Mouse (Mus musculus): ENCODE measurements at regions not wholly inside any gene's neighbourhood (a gene's known extent, or its start where the extent isn't known, plus 50 kb on each side); places are given as distances from the start of the nearest gene placed in this dataset.

DNA sequence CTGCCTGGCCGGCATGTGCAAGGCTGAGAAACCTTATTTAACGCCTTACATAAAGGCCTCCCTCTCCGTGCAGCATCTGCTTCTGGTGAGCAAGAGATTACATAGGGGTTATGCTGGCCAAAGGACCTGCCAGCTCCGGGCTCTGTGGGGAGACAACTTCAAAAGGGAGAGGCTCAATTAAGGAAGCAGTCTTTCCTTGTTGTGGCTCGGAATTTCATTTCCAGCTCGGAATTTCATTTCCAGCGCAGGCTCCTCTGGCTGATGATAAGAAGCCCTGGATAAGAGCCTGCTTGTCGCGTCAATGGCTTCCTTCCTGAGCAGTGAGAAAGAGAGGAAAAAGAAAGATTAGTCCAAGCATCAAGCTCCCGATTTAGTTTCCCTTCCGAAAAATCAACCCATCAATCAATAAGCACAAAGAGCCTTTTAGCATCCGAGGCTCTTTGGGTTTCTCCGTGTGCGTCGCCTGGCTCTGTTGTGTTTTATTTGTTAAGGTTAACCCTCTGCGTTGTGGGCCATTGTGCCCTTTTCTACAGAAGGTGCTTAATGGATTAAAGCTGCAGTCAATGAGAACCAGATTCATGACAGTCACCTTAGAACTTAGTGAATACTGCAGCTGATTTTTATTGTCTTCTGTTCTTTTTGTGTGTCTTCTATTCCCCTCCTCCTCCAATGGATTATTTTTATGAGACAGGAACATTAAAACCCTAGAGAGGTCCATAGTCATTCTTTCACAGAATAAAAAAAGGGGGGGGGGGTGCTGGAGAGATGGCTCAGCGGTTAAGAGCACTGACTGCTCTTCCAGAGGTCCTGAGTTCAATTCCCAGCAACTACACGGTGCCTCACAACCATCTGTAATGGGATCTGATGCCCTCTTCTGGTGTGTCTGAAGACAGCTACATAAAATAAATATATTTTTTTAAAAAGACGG is 218.3 kb downstream of the Myo1b start:
- no peak for DNase-seq (ENCODE audit: extremely low read depth, insufficient read length, low spot score)

DNA sequence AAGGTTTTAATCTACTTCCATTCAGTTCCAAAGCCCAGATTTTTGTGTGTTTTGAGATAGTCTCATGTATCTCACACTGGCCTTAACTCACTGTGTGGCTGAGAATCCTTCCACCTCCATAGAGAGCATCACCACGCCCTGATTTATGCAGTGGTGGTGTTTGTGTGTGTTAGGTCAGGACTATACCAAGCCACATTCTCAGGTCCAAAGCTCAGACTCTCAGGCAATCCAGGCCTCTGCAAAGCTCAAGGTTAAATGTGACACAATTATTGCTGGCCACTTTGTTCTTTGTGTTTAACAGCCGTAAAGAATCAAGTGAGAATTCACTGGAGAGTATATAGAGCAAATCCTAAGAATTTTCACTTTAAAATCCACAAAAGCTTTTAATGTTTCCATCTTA is 218.2 kb upstream of the Nabp1 start:
- no peak for DNase-seq (ENCODE audit: extremely low read depth, insufficient read length, low spot score)

DNA sequence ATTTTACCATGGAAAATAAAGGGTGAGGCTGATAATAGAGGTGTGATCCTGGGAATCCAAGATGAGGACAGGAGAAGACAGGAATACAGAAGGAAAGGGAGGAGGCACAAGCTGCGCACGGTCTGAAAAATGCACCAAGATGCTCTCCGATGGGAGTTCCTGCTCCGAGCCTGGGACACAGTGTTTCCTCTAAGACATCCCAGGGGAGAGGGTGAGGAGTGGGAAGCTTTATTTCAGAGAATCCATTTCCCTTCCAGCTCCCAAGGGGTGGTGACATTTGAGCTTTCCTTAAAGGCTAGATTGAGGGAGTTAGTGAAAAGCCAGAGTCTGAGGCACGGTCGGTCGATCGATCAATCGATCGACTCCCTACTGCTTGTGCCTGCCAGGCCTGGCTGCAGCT is 212.7 kb upstream of the Nabp1 start:
- no peak for DNase-seq (ENCODE audit: extremely low read depth, insufficient read length, low spot score)

DNA sequence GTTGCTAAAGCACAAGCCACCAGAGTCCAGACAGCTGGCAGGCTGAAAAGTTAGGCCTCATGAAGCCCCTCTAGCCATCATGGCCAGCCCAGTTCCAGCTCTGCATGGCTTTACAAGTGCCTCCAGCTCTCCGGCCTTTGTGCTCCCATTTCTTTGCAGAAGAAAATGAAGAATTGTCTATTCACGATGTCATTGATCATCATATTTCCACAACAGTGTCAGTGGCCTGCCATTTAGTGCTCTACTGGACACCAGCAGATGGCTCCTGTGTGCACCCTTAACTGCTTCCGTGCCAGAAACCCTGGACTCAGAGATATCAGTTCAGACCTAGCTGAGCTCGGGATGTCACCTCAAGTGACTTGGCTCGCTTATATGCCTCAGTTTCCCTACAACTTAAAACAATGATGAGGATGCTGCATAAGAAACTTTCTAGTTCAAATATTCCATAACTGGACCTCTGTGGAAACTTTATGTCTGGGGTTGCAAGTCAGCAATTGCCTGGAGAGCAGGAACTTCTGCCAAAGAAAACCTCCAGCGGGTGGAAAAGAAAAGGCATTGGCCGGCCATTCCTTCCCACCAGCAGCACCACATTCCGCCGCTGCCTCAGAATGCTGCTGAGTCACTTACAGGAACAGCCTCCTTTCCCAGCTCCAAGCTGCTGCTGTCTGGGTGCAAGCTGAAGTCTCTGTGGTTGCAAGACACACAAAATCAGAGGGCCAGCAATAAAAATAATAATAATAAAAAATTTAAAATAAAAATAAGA is 211.4 kb upstream of the Nabp1 start:
- DNase-seq (ENCODE audit: extremely low read depth, insufficient read length, low spot score), result peak; percentile 75

DNA sequence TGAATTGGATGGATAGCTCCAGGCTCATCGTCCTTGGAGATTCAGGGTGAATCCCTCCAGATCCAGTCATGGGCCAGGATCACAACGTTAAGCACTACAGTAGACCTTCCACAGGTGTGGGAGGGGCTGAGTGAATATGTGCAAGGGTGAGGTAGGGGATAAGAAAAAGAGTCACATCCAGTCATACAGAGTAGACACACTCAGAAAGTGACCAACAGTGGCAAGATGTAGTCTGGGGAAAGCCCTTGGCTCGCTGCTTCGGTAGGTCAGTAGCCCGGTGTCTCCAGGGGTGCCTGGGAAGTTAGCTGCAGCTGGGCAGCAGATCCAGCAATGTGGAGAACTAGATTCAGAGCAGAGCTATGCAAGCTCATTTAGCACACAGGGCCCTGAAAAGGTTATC is 210.7 kb upstream of the Nabp1 start:
- no peak for DNase-seq (ENCODE audit: extremely low read depth, insufficient read length, low spot score)

DNA sequence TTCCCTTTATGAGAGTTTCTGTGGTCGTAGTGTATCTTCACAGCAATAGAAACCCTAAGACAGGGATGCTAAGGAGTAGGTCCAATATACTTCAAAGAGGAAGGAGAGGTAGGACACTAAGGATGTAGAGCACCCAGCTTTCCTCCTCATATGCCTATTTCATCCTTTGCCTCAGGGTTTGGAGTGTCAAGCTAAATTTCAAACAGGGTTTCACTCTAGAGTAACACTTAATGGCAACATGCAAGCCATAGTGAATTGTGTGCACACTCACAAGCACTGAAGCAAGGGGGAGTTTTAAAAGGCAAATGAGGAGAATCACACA is 210.0 kb upstream of the Nabp1 start:
- DNase-seq (ENCODE audit: extremely low read depth, insufficient read length, low spot score), result no peak

DNA sequence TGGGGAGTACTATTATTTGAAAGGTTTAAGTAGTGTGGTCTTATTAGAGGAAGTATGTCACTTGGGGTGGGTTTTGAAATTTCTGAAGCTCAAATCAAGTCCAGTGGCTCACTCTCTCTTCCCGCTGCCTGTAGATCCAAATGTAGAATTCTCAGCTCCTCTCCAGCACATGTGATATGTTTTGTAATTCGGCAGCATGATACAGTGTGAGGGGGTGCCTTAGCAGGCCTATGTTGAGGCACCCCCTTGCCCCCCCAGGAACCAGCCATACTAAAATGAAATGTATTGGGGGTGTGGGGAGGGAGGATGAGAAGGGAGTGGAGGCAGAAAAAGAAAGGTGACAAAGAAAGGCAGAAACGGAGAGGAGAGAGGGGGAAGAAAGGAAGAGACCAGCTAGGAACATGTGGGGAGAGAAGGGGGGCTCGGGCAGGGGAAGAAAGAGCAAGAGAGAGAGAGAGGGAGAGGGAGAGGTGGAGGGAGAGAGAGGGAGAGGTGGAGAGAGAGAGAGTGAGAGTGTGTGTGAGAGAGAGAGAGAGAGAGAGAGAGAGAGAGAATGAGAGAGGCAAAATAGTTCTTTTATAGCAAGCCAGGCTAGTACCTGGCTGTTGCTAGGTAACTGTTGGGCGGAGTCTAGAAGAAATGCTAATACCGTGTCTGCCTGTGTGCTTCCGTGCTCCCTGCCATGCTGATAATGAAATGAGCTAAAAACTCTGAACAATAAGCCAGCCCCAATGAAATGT is 209.4 kb upstream of the Nabp1 start:
- no peak for DNase-seq (ENCODE audit: extremely low read depth, insufficient read length, low spot score)

DNA sequence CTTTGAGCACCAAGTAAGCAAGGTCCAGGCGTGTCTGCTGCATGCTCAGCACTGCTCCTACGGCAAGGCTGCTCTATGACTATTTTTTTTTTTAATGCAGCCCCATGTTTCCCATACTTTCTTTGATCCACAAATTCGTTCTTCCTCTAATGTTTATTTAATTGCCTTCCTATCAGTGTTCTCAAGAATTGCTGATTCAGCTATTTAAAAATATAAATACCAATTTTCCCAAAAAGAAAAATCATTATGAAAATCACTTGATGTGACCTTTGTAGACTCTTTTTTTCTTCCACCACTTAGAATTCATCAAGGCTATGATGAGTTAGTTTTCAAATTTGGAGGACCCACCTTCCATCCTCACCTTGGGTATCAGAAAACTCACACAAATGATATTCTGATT is 208.5 kb upstream of the Nabp1 start:
- DNase-seq (ENCODE audit: extremely low read depth, insufficient read length, low spot score), result no peak

DNA sequence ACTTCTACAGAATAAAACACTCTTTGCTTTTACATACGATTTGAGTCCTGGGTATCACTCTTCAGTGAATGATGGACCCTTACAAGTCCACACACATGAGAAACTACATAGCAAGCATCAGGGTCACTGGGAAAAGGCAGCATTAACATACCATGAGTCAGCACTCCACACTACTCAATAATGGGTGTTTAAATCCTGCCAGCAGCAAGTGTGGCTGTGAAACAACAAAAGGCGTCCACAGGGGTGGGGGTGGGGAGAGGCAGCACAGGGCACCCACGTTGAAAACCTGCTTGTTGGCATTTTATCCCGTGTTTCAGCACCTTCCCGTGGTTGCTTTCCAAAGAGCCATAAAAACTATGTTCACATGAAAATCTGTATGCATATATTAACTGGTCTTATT is 204.0 kb upstream of the Nabp1 start:
- peak; percentile 17 for DNase-seq (ENCODE audit: extremely low read depth, insufficient read length, low spot score)

DNA sequence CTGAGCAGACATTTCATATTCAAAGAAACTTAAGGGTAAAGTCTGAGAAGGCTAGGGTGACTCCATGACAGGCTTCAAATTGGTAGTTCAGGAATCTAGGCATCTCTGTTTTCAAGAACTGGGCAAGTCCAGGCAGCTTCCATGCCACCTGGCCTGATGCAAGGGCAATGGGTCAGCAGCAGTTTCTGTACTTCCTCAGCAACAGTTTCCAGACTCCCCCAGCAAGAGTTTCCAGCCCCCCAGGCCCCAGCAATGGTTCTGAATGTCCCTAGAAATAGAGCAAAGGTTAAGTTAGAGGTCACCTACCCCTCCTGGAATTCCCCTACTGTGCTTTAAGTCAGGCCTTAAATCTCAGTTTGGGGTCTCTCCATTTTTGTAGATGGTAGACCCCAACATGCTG is 203.6 kb upstream of the Nabp1 start:
- no peak for DNase-seq (ENCODE audit: extremely low read depth, insufficient read length, low spot score)

DNA sequence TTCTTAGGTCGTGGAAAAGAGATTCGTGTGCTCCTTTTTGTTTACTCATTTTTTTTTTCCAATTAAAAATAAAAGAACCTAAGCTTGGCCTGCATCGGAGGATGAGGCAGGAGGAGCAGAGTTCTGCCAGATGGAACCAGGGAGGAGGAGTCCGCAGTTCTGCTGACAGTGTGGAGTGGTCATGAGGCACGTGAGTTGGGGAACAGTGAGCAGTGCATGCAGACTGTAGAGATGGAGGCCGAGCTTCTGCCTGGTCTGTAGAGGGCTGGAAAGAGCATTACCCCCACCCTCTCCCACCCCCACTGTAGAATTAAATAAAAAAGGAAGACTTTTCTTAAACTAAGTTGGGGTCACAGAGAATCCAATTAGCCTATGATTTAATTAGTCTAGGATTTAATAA is 202.5 kb upstream of the Nabp1 start:
- no peak for DNase-seq (ENCODE audit: extremely low read depth, insufficient read length, low spot score)

DNA sequence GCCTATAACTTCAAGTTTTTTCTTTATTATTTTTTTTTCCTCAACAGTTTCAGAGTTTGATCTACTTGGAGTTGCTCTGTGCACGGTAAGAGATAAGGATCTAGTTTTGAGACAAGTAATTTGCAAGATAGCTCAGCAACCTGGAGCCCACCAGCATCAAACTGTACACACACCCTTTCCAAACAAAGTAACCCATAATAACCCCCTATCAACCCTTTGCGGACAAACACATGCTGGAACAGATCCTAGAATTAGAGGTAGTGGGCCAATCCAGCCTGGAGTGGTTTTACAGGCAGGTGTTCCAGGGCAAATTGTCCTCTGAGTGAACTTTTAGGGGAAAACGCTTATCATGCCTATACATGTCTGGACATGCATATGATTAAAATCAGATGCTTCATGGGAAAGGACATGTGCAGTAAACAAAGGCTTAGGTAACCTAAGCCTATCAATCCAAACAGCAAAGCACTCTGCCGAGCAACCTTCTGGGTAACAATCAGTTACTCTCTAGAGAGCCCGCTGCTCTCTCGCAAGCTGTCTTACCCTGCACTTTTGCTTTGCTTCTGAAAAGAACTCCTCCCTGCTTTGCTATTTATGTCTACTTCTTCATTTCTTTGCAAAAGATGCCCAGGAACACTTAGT is 200.2 kb upstream of the Nabp1 start:
- DNase-seq (ENCODE audit: extremely low read depth, insufficient read length, low spot score), result no peak

DNA sequence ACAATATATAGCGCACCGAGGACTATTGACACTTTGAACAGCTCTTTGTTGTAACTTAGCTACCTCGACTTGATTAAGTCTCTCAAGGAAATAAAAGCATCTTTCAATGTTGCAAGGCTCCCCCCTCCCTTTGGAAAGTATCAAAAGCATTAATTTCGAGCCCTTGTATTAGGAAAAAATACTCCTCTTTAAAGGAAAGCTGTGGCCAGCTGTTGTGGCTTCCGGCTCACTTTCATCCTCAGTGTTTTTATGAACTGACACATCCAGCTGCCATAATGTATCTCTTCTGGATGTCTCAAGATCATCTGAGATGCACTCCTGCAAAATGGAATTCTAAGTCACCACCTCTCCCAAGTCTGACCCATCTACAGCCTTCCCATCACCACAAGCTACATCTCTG is 199.6 kb upstream of the Nabp1 start:
- no peak for DNase-seq (ENCODE audit: extremely low read depth, insufficient read length, low spot score)

DNA sequence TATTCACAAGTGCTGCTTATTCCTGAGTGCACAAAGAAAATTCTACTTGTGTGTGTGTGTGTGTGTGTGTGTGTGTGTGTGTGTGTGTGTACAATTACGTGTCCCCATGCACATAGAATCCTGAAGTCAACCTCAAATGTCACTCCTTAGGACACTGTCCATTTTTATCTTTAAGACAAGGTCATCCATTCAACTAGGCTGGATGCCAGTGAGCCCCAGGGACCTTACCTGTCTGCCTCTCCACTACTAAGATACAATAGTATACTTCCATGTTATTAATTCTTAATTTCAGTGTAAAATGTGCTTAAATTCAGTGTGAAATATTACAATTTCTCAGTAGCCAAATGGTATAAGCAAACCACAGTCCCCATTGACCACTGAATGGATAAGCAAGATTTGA is 193.5 kb upstream of the Nabp1 start:
- DNase-seq (ENCODE audit: extremely low read depth, insufficient read length, low spot score), result no peak

DNA sequence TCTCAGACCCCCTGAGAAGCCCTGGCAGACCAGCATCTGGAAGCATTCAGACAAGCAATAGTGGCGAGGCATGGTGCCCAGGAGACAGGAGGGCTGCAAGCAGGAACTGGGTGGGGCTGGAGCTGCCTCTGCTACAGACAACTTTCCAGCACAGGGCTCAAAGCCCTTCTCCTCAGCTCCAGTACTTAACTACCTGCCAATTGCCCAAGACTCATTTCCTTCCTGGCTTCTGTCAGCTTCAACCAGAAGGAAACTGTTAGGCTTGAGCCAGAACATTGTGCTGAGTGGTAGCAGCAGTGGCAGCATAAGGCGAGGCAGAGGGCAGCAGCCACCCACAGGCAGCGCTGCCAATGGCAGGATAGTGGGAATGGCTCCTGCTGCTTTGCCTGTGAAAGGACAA is 193.1 kb upstream of the Nabp1 start:
- DNase-seq (ENCODE audit: extremely low read depth, insufficient read length, low spot score), result peak; percentile 25

DNA sequence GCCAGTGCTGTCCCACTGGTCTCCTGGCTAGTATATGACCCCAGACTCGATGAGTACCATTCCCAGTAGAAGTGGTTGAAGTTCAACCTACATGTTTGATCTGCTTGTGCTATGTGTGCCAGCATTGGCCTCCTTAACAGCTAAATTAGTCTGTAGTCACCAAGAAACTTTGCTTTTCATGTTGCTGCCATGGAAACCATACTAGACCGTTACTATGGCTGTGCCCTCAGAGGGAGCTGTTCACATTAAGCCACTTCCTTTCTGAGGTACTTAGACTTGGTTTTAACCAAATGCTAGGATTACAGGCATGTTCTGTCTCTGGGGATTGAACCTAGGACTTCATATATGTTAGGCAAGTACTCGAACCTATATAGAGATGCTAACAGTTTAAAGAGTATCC is 191.8 kb upstream of the Nabp1 start:
- no peak for DNase-seq (ENCODE audit: extremely low read depth, insufficient read length, low spot score)

DNA sequence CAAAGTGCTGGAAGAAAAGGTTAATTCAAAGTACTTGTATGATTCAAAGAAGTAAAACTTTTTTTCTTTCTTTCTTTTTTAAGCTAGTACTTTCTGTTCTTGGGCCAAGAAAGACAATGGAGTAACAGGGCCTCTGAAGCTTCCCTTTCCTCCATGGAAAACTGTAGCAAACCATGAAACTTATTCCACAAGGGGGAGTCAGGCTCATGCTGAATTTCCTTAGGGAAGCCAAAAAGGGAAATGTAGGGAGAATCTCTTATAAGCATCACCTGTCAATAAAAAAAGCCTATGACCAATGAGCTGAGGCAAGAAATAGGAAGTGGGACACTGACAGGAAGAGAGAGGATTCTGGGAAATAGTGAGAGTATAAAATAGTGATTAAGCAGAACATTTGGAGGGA is 190.7 kb upstream of the Nabp1 start:
- peak; percentile 20 for DNase-seq (ENCODE audit: extremely low read depth, insufficient read length, low spot score)

DNA sequence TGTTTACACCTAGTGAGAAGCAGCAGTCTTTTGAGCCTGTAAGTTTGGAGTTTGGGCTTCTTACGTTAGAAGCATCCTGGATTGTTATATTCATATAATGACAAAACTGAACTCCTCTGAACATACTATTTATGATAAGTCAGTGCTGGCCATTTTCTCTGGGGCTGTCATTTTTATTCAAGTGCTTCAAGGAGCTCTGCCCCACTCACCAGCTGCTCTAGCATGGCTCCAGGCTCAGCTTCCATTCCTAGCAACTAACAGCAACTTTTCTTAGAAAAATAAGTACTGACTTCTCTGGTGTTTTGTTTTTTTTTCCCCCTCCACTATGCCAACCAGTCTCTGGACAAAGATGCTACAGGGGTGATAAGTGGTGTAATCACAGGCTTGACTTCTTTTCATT is 182.3 kb upstream of the Nabp1 start:
- no peak for DNase-seq (ENCODE audit: extremely low read depth, insufficient read length, low spot score)

DNA sequence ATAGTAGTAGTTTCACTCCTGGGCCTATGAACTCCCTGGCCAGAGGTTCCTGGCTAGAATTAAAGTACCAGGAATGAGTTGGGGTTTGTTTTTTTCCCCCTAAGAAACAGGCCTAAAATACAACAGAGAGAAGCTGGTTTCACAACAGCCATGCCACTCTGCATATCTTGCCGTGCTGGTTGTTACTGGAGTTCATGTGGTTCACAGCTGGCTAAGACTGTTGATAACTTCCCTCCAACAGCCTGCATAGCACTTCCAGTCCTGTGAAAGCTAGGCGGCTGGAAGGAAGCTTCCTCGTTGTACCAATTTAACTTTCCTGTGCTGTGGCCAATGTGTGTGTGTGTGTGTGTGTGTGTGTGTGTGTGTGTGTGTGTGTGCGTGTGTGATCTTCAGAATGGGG is 179.0 kb upstream of the Nabp1 start:
- no peak for DNase-seq (ENCODE audit: extremely low read depth, insufficient read length, low spot score)

DNA sequence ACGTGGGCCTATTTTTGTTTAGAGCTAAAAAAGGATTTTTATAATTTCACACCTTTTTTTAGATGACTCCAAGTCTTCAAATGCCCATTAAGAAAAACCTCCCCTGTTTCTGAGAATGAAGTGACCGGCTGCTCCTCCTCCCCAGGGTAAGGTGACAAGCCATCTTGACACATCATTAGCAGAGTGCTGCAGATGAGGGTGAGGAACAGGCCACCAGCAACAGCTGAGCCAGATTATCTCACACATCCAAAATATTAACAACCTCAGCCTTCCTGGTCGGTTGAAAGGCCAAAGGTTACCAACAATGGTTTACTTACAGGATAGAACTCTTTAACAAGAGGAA is 172.4 kb upstream of the Nabp1 start:
- no peak for DNase-seq (ENCODE audit: extremely low read depth, insufficient read length, low spot score)

DNA sequence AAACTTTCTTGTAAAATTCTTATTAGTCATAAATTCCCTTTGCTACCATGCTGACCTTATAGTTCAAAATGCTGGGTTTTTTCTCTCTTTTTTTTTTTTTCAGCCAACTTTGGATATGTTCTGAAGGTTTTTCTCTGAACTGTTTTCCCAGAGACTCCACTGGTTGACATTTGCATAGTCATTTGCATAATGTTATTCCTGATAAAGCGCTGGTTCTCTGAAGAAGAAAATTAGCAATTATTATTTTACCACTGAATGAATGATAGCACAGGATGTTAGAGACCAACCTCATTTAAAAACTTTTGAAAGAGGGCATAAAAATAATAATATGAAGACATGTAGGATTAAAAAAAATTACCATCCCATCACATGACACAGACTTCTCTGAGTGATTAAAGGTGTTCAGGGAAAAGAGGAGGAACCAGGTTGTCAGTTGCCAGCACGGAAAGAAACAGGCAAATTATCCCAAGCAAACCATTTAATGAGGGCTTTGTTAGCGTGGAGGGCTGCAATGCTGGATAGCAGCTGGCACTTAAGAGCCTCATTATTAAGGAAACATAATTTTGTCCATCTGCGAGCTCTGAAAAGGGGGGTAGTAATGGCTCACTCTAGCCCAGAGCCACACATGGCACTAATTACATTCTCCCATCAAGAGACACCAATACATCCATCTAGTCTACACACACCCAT is 171.9 kb upstream of the Nabp1 start:
- no peak for DNase-seq (ENCODE audit: extremely low read depth, insufficient read length, low spot score)

Data from 3134 (cell line).